Mouse (Mus musculus): ENCODE results near the gene Olfr1393.
A peak's percentile ranks its signal among the peaks of the same experiment; 100 is the strongest.

DNA sequence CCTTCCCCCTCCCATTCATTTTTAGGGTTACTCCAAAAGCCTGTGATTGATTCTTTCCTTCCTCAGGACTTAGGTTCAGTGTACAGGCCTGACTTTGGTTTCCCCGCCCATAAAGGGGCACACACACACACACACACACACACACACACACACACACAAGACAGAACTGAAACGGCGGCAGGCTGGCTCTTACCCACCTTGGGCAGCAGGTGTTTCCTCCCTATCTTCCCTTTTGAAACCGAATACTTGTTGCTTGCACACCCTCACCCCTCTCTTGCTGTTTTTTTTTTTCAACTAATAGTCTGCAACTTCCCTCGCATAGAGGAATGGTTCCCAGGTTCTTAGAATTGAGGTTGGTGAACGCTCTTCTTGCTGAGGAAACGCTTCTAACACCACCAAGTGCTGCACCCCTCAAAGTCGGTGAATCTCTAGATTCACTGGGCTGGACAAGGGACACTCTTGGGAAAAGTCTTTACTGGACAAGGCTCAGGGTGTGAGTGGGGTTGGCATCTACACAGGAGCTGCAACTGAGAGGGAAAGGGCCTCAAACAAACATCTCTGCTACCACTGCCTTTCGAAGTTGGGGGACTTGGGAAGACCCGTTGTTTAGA is 28.2 kb upstream of the Olfr1393 start:
- no peak for TF ChIP-seq CTCF (IDR thresholded peaks at IDR 0.05; ENCODE audit: low read depth)
- 0 out of 2 replicates have a peak, but pooled peaks have one; percentile 22 for TF ChIP-seq EP300 (IDR thresholded peaks at IDR 0.05; ENCODE audit: low read depth)
